7 mouse cellular contexts compared by ENCODE assay signal in the genomic region with DNA sequence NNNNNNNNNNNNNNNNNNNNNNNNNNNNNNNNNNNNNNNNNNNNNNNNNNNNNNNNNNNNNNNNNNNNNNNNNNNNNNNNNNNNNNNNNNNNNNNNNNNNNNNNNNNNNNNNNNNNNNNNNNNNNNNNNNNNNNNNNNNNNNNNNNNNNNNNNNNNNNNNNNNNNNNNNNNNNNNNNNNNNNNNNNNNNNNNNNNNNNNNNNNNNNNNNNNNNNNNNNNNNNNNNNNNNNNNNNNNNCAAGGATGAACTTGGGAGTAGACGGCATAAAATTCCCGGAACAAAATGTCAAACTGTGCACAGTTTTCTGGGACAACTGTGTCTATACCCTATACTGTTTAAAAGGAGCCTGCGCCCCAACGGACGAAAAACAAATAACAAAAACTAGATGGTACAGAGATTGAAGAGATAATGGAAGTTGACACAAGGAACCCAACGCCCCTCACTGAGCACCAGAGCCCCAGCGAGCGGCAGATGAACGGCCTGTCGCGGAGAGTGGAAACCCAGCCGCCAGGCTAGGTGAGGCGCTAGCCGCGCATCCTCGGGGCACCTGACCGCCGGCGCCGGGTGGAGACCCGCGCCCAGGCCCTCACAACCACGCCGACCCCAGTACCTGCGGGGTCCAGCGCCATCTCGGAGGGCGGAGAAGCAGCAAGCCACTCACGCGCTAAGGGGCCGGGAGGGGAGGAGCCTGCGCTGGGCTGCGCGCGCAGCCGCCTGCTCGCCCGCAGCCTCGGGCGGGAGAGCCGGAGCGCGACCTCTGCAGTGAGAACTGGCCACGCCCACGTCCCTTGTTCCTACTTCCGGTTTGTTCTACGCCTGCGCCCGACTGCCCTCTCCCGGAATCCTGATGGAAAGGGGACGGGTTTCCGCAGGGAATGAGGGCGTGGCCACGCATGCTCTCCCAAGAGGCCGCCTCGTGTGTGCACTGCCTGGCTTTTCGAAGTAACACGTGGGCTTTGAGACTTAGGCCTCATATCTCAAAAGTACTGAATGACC. TPM values are rescaled to one million over a fixed set of nuclear protein-coding genes. Genes with fewer than 3 reads are reported as not detected.
A peak's percentile ranks its signal among the peaks of the same experiment; 100 is the strongest.
DNase-seq lines count a peak whose midpoint lies in the region; ATAC-seq and TF ChIP-seq lines count a peak whose summit lies in the region.

A gene (minus strand): TSS at position 771 of the 996 bp plus-strand sequence.

- peak within 1 kb of the TSS; percentile 66 for H3K9ac ChIP-seq in intestine, postnatal 0 days (ENCODE audit: low read depth, low read length)
- peak within 1 kb of the TSS; percentile 79 for H3K9ac ChIP-seq in midbrain, embryonic 12.5 days (replicated peaks)

- 2% methylated on average over 58 of the region's 58 CpGs for WGBS in embryonic facial prominence, embryonic 10.5 days
- under 1% methylated on average over 55 of the region's 58 CpGs for WGBS in intestine, postnatal 0 days
- 3% methylated on average over 53 of the region's 58 CpGs for WGBS in midbrain, embryonic 12.5 days
- under 1% methylated on average over 57 of the region's 58 CpGs for WGBS in small intestine, adult 2 months

- H3K27me3 ChIP-seq in embryonic facial prominence, embryonic 10.5 days (replicated peaks; ENCODE audit: low read depth, poor library complexity, severe bottlenecking): no peaks in the 10 kb centered on the region
- no peaks in the 10 kb centered on the region for H3K27me3 ChIP-seq in intestine, postnatal 0 days (replicated peaks; ENCODE audit: control insufficient read depth, insufficient read depth, low read length)
- 0 out of 2 replicates have a peak, but pooled peaks cover 8% of the 10 kb centered on the region for H3K27me3 ChIP-seq in midbrain, embryonic 12.5 days
- no peaks in the 10 kb centered on the region for H3K27me3 ChIP-seq in small intestine, adult 2 months (ENCODE audit: control insufficient read depth, insufficient read depth, low read length)

- TF ChIP-seq CTCF in intestine, postnatal 0 days (IDR thresholded peaks at IDR 0.05; ENCODE audit: low read depth): peak; percentile 57
- TF ChIP-seq CTCF in small intestine, adult 2 months (IDR thresholded peaks at IDR 0.05; ENCODE audit: extremely low read depth, insufficient read length, insufficient replicate concordance, low read depth, low read length): no peak

- no peaks in the 10 kb centered on the region for H3K9me3 ChIP-seq in embryonic facial prominence, embryonic 10.5 days
- no peaks in the 10 kb centered on the region for H3K9me3 ChIP-seq in intestine, postnatal 0 days (ENCODE audit: control insufficient read depth)
- H3K9me3 ChIP-seq in midbrain, embryonic 12.5 days: no peaks in the 10 kb centered on the region

- ATAC-seq in intestine, postnatal 0 days: peak; percentile 96
- peak; percentile 97 for ATAC-seq in midbrain, embryonic 12.5 days (ENCODE audit: low FRiP score, low read depth)

- peak within 1 kb of the TSS; percentile 84 for H3K4me3 ChIP-seq in embryonic facial prominence, embryonic 10.5 days
- H3K4me3 ChIP-seq in intestine, postnatal 0 days (ENCODE audit: low read depth, low read length): peak within 1 kb of the TSS; percentile 95
- H3K4me3 ChIP-seq in midbrain, embryonic 12.5 days: peak within 1 kb of the TSS; percentile 78
- H3K4me3 ChIP-seq in small intestine, adult 2 months (ENCODE audit: low read depth, low read length): peak within 1 kb of the TSS; percentile 95

- peaks cover 4% of the 10 kb centered on the region; the same call in 1 of the 2 replicates for H3K36me3 ChIP-seq in embryonic facial prominence, embryonic 10.5 days (replicated peaks)
- H3K36me3 ChIP-seq in intestine, postnatal 0 days (ENCODE audit: control insufficient read depth, insufficient read depth): no peaks in the 10 kb centered on the region
- H3K36me3 ChIP-seq in midbrain, embryonic 12.5 days: no peaks in the 10 kb centered on the region
- no peaks in the 10 kb centered on the region for H3K36me3 ChIP-seq in small intestine, adult 2 months (ENCODE audit: control insufficient read depth, insufficient read depth, low read length)

- intact Hi-C loops in left cerebral cortex, postnatal 4 days (cut with DNase I): no loop called here

- H3K4me1 ChIP-seq in embryonic facial prominence, embryonic 10.5 days: peaks cover 6% of the 10 kb centered on the region
- peaks cover 6% of the 10 kb centered on the region; the same call in 1 of the 2 replicates for H3K4me1 ChIP-seq in intestine, postnatal 0 days (replicated peaks; ENCODE audit: control insufficient read depth, insufficient read depth, low read length)
- peaks cover 6% of the 10 kb centered on the region; the same call in 1 of the 2 replicates for H3K4me1 ChIP-seq in midbrain, embryonic 12.5 days
- H3K4me1 ChIP-seq in small intestine, adult 2 months (ENCODE audit: control insufficient read depth, insufficient read depth, insufficient read length, low read length): peaks cover 2% of the 10 kb centered on the region; the same call in 1 of the 2 replicates

- TF ChIP-seq POLR2A in small intestine, adult 2 months (IDR thresholded peaks at IDR 0.05; ENCODE audit: low read depth, low read length): peak; percentile 46

- DNase-seq in adrenal gland, postnatal 10 days: peak; percentile 98
- DNase-seq in embryonic facial prominence, embryonic 10.5 days (ENCODE audit: low spot score): peak; percentile 99
- peak; percentile 60 for DNase-seq in gonadal fat pad, adult 2 months (ENCODE audit: low read depth)
- DNase-seq in left cerebral cortex, postnatal 4 days: peak; percentile 99

- peak within 1 kb of the TSS; percentile 73 for H3K4me2 ChIP-seq in intestine, postnatal 0 days (replicated peaks; ENCODE audit: low read depth)
- peak within 1 kb of the TSS; percentile 59 for H3K4me2 ChIP-seq in midbrain, embryonic 12.5 days (replicated peaks)

- H3K27ac ChIP-seq in embryonic facial prominence, embryonic 10.5 days (replicated peaks): peak within 1 kb of the TSS; percentile 95
- peak within 1 kb of the TSS; percentile 36 for H3K27ac ChIP-seq in intestine, postnatal 0 days (ENCODE audit: low read depth, low read length)
- peak within 1 kb of the TSS; percentile 68 for H3K27ac ChIP-seq in midbrain, embryonic 12.5 days (replicated peaks)
- peak within 1 kb of the TSS; percentile 27 for H3K27ac ChIP-seq in small intestine, adult 2 months (ENCODE audit: insufficient read depth, low read depth, low read length)

RNA-seq across cellular contexts. Expression of the gene that starts here (rescaled TPM):
- 10 to 100 TPM; 48.2 to 50.6 TPM for total RNA-seq in adrenal gland, postnatal 10 days (2021)
- polyA plus RNA-seq in embryonic facial prominence, embryonic 10.5 days (2016; fragmentation: Nextera tagmentation; extraction: Ambion mirVana): 30.9 and 31.7 TPM in 2 replicates
- 2.8 and 4.6 TPM in 2 replicates for polyA plus RNA-seq in gonadal fat pad, adult 2 months (2012; rRNA removed)
- polyA plus RNA-seq in intestine, postnatal 0 days (2015; fragmentation: Nextera tagmentation; extraction: Ambion mirVana): 125 and 134 TPM in 2 replicates
- total RNA-seq in left cerebral cortex, postnatal 4 days (2021): 10 to 100 TPM; 17.3 to 18.0 TPM
- 44.6 and 45.0 TPM in 2 replicates for polyA plus RNA-seq in midbrain, embryonic 12.5 days (2016; fragmentation: Nextera tagmentation; extraction: Ambion mirVana)
- polyA plus RNA-seq in small intestine, adult 2 months (2012; rRNA removed): 0.27 and 0.39 TPM in 2 replicates

Comparison
In these comparisons a context has a peak if more than half of its experiments do, and no peak if none do; other contexts are left out.
1. Peak in every context shown above with its lines: DNase-seq, ATAC-seq, H3K4me3 ChIP-seq and H3K27ac ChIP-seq.
2. H3K27ac ChIP-seq: peak in every context shown above with its lines; median percentile 95 in embryonic facial prominence, embryonic 10.5 days; 68 in midbrain, embryonic 12.5 days; 36 in intestine, postnatal 0 days; 27 in small intestine, adult 2 months.